ENCODE assay signal across 9 mouse cellular contexts in genomic region chr1:78008811-78009410, GRCm38 (mm10).
DNase-seq lines count a peak whose midpoint lies in the region; ATAC-seq and TF ChIP-seq lines count a peak whose summit lies in the region.
"Had no signal": no experiment of that assay in that cellular context is flagged by ENCODE, and none has a peak within 500 bp of the region (broad histone marks: within the 10 kb centered on the region; RNA-seq: fewer than 3 reads in every experiment).

No protein-coding gene starts in this region.

- no peak overlapping the region for H3K27ac ChIP-seq in hindbrain, embryonic 11.5 days (ENCODE audit: low read depth, low read length)
- H3K27ac ChIP-seq in hindbrain, embryonic 14.5 days = no peak overlapping the region
- H3K27ac ChIP-seq in thymus, adult 2 months (ENCODE audit: control insufficient read depth, insufficient read depth, low read length) = no peak overlapping the region

- 39% methylated on average over 16 of the region's 16 CpGs for whole genome bisulfite sequencing in hindbrain, embryonic 11.5 days
- WGBS in hindbrain, embryonic 14.5 days = 33% methylated on average over 16 of the region's 16 CpGs
- 45% methylated on average over 16 of the region's 16 CpGs for WGBS in thymus, adult 2 months

- peak; percentile 73 for DNase-seq in hindbrain, embryonic 11.5 days (ENCODE audit: low spot score)
- DNase-seq in hindbrain, embryonic 14.5 days (ENCODE audit: low spot score) = no peak
- peak; percentile 65 for DNase-seq in WW6 (ENCODE audit: low read depth, low spot score)
- DNase-seq in cerebellum, postnatal 25 days = peak; percentile 7 to 23
- DNase-seq in kidney, postnatal 25 days = peak; percentile 39 to 53
- DNase-seq in retina, embryonic 14.5 days (ENCODE audit: low spot score) = peak; percentile 66
- no peak for DNase-seq in left cerebral cortex, adult 11 months (ENCODE audit: low spot score)
- no peak for DNase-seq in thymus, adult 2 months

- H3K36me3 ChIP-seq in hindbrain, embryonic 11.5 days (ENCODE audit: control insufficient read depth, insufficient read depth, low read length) = no peaks in the 10 kb centered on the region
- H3K36me3 ChIP-seq in hindbrain, embryonic 14.5 days (replicated peaks; ENCODE audit: control insufficient read depth, insufficient read depth) = no peaks in the 10 kb centered on the region
- no peaks in the 10 kb centered on the region for H3K36me3 ChIP-seq in thymus, adult 2 months (ENCODE audit: control insufficient read depth, insufficient read depth, low read length)

- H3K27me3 ChIP-seq in hindbrain, embryonic 11.5 days (ENCODE audit: control insufficient read depth, insufficient read depth, low read length) = no peaks in the 10 kb centered on the region
- no peaks in the 10 kb centered on the region for H3K27me3 ChIP-seq in hindbrain, embryonic 14.5 days (ENCODE audit: control insufficient read depth, insufficient read depth, low read length)
- H3K27me3 ChIP-seq in thymus, adult 2 months (ENCODE audit: control insufficient read depth, insufficient read depth, low read length) = no peaks in the 10 kb centered on the region
- H3K27me3 ChIP-seq: megakaryocyte, embryonic 14.5 days had no signal

- ATAC-seq in hindbrain, embryonic 11.5 days (ENCODE audit: low FRiP score) = no peak
- no peak for ATAC-seq in hindbrain, embryonic 14.5 days (ENCODE audit: low FRiP score)

- H3K9ac ChIP-seq in hindbrain, embryonic 11.5 days (ENCODE audit: low read depth, low read length) = no peak overlapping the region
- no peak overlapping the region for H3K9ac ChIP-seq in hindbrain, embryonic 14.5 days

- no peak overlapping the region for H3K4me2 ChIP-seq in hindbrain, embryonic 11.5 days (replicated peaks; ENCODE audit: low read depth, low read length)
- no peak overlapping the region for H3K4me2 ChIP-seq in hindbrain, embryonic 14.5 days (replicated peaks)

- TF ChIP-seq POLR2A in thymus, adult 2 months (IDR thresholded peaks at IDR 0.05; ENCODE audit: control insufficient read depth, extremely low read depth, insufficient read depth, low read length, poor library complexity) = no peak

- H3K9me3 ChIP-seq in hindbrain, embryonic 11.5 days (ENCODE audit: control insufficient read depth, low read length) = no peaks in the 10 kb centered on the region
- H3K9me3 ChIP-seq in hindbrain, embryonic 14.5 days (ENCODE audit: control insufficient read depth, low read length) = no peaks in the 10 kb centered on the region
- H3K9me3 ChIP-seq: megakaryocyte, embryonic 14.5 days had no signal

- no peak overlapping the region for H3K4me3 ChIP-seq in hindbrain, embryonic 11.5 days (ENCODE audit: low read depth, low read length)
- no peak overlapping the region for H3K4me3 ChIP-seq in hindbrain, embryonic 14.5 days (replicated peaks; ENCODE audit: low read length)
- no peak overlapping the region for H3K4me3 ChIP-seq in thymus, adult 2 months (ENCODE audit: control insufficient read depth, insufficient read depth, low read length)
- H3K4me3 ChIP-seq: megakaryocyte, embryonic 14.5 days had no signal

- no peaks in the 10 kb centered on the region for H3K4me1 ChIP-seq in hindbrain, embryonic 11.5 days (replicated peaks; ENCODE audit: control insufficient read depth, insufficient read depth, low read length)
- no peaks in the 10 kb centered on the region for H3K4me1 ChIP-seq in hindbrain, embryonic 14.5 days (replicated peaks; ENCODE audit: control insufficient read depth, insufficient read depth, low read length)
- H3K4me1 ChIP-seq in thymus, adult 2 months (replicated peaks; ENCODE audit: control insufficient read depth, insufficient read depth, low read length) = no peaks in the 10 kb centered on the region
- H3K4me1 ChIP-seq: megakaryocyte, embryonic 14.5 days had no signal

- no peak for TF ChIP-seq CTCF in thymus, adult 2 months (IDR thresholded peaks at IDR 0.05; ENCODE audit: borderline replicate concordance, control insufficient read depth, extremely low read depth, insufficient read depth, low read length, poor library complexity)

Comparison
In these comparisons a context has a peak if more than half of its experiments do, and no peak if none do; other contexts are left out.
1. DNase-seq: peak in hindbrain, embryonic 11.5 days (single experiment), WW6 (single experiment), cerebellum, postnatal 25 days (2 of 2), kidney, postnatal 25 days (2 of 2) and retina, embryonic 14.5 days (single experiment); none in hindbrain, embryonic 14.5 days (single experiment), left cerebral cortex, adult 11 months (single experiment) and thymus, adult 2 months (single experiment).